Mouse (Mus musculus): Measurements from ENCODE around the gene Hc. TPM values are rescaled to one million over a fixed set of nuclear protein-coding genes. Genes with fewer than 3 reads are reported as not detected.

The Hc gene
- total RNA-seq, 2 experiments from 2014 or later, result not detected

Other genes with a start within 250 kb of the Hc start
- gene Fbxw2, start 235.1 kb downstream of the Hc start, total RNA-seq (2015; ENCODE audit: low replicate concordance), result 92.6 and 93.5 TPM in 2 replicates
- gene Fbxw2, start 235.1 kb downstream of the Hc start, total RNA-seq (2017; ENCODE audit: low replicate concordance), result 95.5 and 121 TPM in 2 replicates
- gene Gm34653, start 228.4 kb downstream of the Hc start, total RNA-seq (2015; ENCODE audit: low replicate concordance), result 1.3 TPM in 1 of 2 replicates, not detected in the other
- gene Gm34653, start 228.4 kb downstream of the Hc start, total RNA-seq (2017; ENCODE audit: low replicate concordance), result not detected in 2 replicates
- not detected in 2 replicates for gene Cutal, start 187.0 kb downstream of the Hc start, total RNA-seq (2015; ENCODE audit: low replicate concordance)
- gene Cutal, start 187.0 kb downstream of the Hc start, total RNA-seq (2017; ENCODE audit: low replicate concordance), result not detected in 2 replicates
- 56.6 and 66.0 TPM in 2 replicates for gene Psmd5, start 186.5 kb downstream of the Hc start, total RNA-seq (2015; ENCODE audit: low replicate concordance)
- 37.2 and 65.2 TPM in 2 replicates for gene Psmd5, start 186.5 kb downstream of the Hc start, total RNA-seq (2017; ENCODE audit: low replicate concordance)
- gene Phf19, start 147.4 kb downstream of the Hc start, total RNA-seq (2015; ENCODE audit: low replicate concordance), result 2.5 TPM in 1 of 2 replicates, not detected in the other
- 1.4 and 2.2 TPM in 2 replicates for gene Phf19, start 147.4 kb downstream of the Hc start, total RNA-seq (2017; ENCODE audit: low replicate concordance)
- 1.1 and 1.3 TPM in 2 replicates for gene Traf1, start 99.7 kb downstream of the Hc start, total RNA-seq (2015; ENCODE audit: low replicate concordance)
- 1.3 TPM in 1 of 2 replicates, not detected in the other for gene Traf1, start 99.7 kb downstream of the Hc start, total RNA-seq (2017; ENCODE audit: low replicate concordance)
- gene AI182371, start 40.1 kb upstream of the Hc start, total RNA-seq (2015; ENCODE audit: low replicate concordance), result not detected in 2 replicates
- gene AI182371, start 40.1 kb upstream of the Hc start, total RNA-seq (2017; ENCODE audit: low replicate concordance), result 1.3 TPM in 1 of 2 replicates, not detected in the other
- gene Cntrl, start 48.1 kb upstream of the Hc start, total RNA-seq (2015; ENCODE audit: low replicate concordance), result 86.1 and 116 TPM in 2 replicates
- 78.9 and 99.0 TPM in 2 replicates for gene Cntrl, start 48.1 kb upstream of the Hc start, total RNA-seq (2017; ENCODE audit: low replicate concordance)
- gene Rab14, start 139.7 kb upstream of the Hc start, total RNA-seq (2015; ENCODE audit: low replicate concordance), result 67.8 and 79.2 TPM in 2 replicates
- gene Rab14, start 139.7 kb upstream of the Hc start, total RNA-seq (2017; ENCODE audit: low replicate concordance), result 71.3 and 117 TPM in 2 replicates
- 5.9 and 10.1 TPM in 2 replicates for gene Gsn, start 194.9 kb upstream of the Hc start, total RNA-seq (2015; ENCODE audit: low replicate concordance)
- 6.7 and 15.5 TPM in 2 replicates for gene Gsn, start 194.9 kb upstream of the Hc start, total RNA-seq (2017; ENCODE audit: low replicate concordance)

Measured in erythroid progenitor cell, adult 5-6 weeks (primary cell).